Mouse (Mus musculus) common myeloid progenitor, adult 5-6 weeks (primary cell): ENCODE measurements at regions not wholly inside any gene's neighbourhood (a gene's known extent, or its start where the extent isn't known, plus 50 kb on each side); places are given as distances from the start of the nearest gene placed in this dataset.

ENCODE experiments used
- ATAC-seq: replicated peaks from 2 replicates; pipeline ENCODE4 v1.8.0; 2016; ENCODE audit warnings: low read depth, mild to moderate bottlenecking, moderate TSS enrichment, inconsistent platforms; ENCODE audit not compliant: poor library complexity, severe bottlenecking

GRCm38 (mm10) chr11:31814616-31815015, 57.4 kb upstream of the Cpeb4 start:
- 0 out of 2 replicates have a peak, but pooled peaks have one; percentile 5 for ATAC-seq

- ATAC-seq, result no peak
Observed at GRCm38 (mm10) chr11:31815855-31816488, 56.0 kb upstream of the Cpeb4 start.

- no peak for ATAC-seq
Observed at GRCm38 (mm10) chr11:31818032-31818431, 54.0 kb upstream of the Cpeb4 start.

- ATAC-seq, result no peak
Observed at GRCm38 (mm10) chr11:31819964-31820363, 52.0 kb upstream of the Cpeb4 start.

- ATAC-seq, result peak; percentile 36
Observed at GRCm38 (mm10) chr11:31821479-31822411, 50.3 kb upstream of the Cpeb4 start.
